In the genomic region with DNA sequence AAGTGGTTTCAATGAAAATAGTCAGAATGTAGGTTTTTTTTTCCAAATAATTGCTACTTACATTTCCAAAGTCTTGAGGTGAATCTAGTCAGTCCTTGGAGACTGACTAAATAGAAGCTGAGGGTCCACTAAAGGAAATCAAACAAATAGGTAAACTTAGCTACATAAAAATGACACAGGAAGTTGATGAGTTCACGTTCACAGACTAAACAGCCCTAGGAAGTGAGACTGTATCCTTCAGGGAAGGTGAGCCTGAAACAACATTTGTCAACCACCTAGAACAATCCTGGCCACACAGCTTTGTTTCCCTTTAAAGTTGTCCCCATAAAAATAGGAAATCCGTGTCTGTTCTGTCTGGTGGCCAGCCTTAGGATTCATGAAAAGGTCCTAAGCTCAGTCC, we compare ENCODE assay signal across 22 mouse cellular contexts.
A peak's percentile ranks its signal among the peaks of the same experiment; 100 is the strongest.
DNase-seq lines count a peak whose midpoint lies in the region; ATAC-seq lines count a peak whose summit lies in the region.
"Had no signal": no experiment of that assay in that cellular context is flagged by ENCODE, and none has a peak within 500 bp of the region (broad histone marks: within the 10 kb centered on the region; RNA-seq: fewer than 3 reads in every experiment).

No protein-coding gene starts in this region.

- peak; percentile 44 for DNase-seq in heart, adult 11 months
- no peak for DNase-seq in heart, postnatal 4 days
- DNase-seq in forebrain, embryonic 10.5 days (ENCODE audit: extremely low spot score, low spot score) = no peak
- DNase-seq: adrenal gland, adult 8-10 months; adrenal gland, postnatal 14 days; adrenal gland, postnatal 36 days; B cell, adult 2 months; cerebellum, adult 18-20 months; cerebellum, adult 8-10 months; cerebellum, adult 9-11 months; cerebellum, postnatal 14 days; cerebellum, postnatal 36 days; embryo, embryonic 11 days; forebrain, postnatal 0 days had no signal

- H3K27me3 ChIP-seq in forebrain, embryonic 10.5 days (ENCODE audit: poor library complexity, severe bottlenecking) = peaks cover 99% of the 10 kb centered on the region
- H3K27me3 ChIP-seq: forebrain, embryonic 15.5 days had no signal

- H3K4me1 ChIP-seq in forebrain, embryonic 10.5 days = 0 out of 2 replicates have a peak, but pooled peaks cover 4% of the 10 kb centered on the region
- H3K4me1 ChIP-seq: embryonic facial prominence, embryonic 13.5 days; embryonic facial prominence, embryonic 15.5 days; forebrain, embryonic 13.5 days; forebrain, embryonic 15.5 days had no signal

- H3K36me3 ChIP-seq in forebrain, embryonic 10.5 days (replicated peaks) = no peaks in the 10 kb centered on the region
- H3K36me3 ChIP-seq: embryonic facial prominence, embryonic 13.5 days; embryonic facial prominence, embryonic 15.5 days; forebrain, embryonic 15.5 days had no signal

- WGBS in forebrain, embryonic 10.5 days = 80% methylated on average over 2 of the region's 2 CpGs

- no peak overlapping the region for H3K4me3 ChIP-seq in forebrain, embryonic 10.5 days
- H3K4me3 ChIP-seq: embryonic facial prominence, embryonic 13.5 days; embryonic facial prominence, embryonic 15.5 days; erythroblast, embryonic 14.5 days; forebrain, embryonic 13.5 days; forebrain, embryonic 15.5 days had no signal

- peak; percentile 65 for ATAC-seq in CD4-positive, CD25-positive, alpha-beta regulatory T cell, adult 4 months
- peak; percentile 65 for ATAC-seq in inflammation-experienced regulatory T-cells, adult 6 months
- no peak for ATAC-seq in frontal cortex, adult (ENCODE audit: low TSS enrichment)
- ATAC-seq: forebrain, embryonic 13.5 days; forebrain, embryonic 15.5 days; forebrain, postnatal 0 days had no signal

- H3K9me3 ChIP-seq in forebrain, embryonic 10.5 days = no peaks in the 10 kb centered on the region
- H3K9me3 ChIP-seq: embryonic facial prominence, embryonic 13.5 days; embryonic facial prominence, embryonic 15.5 days; forebrain, embryonic 13.5 days; forebrain, embryonic 15.5 days had no signal

- no peak overlapping the region for H3K27ac ChIP-seq in forebrain, embryonic 10.5 days
- H3K27ac ChIP-seq: embryonic facial prominence, embryonic 13.5 days; embryonic facial prominence, embryonic 15.5 days; forebrain, embryonic 13.5 days; forebrain, embryonic 15.5 days had no signal
